Mouse (Mus musculus) forebrain, embryonic 11.5 days (tissue): ENCODE measurements at regions not wholly inside any gene's neighbourhood (a gene's known extent, or its start where the extent isn't known, plus 50 kb on each side); places are given as distances from the start of the nearest gene placed in this dataset.

ENCODE experiments used
- ATAC-seq: fragments of 200-750 bp; cut with Nextera tagmentation; replicated peaks from 2 replicates; pipeline ENCODE4 v1.8.0; 2017; ENCODE audit warnings: moderate TSS enrichment; ENCODE audit not compliant: low FRiP score
- DNase-seq: peaks from one replicate; pipeline ENCODE4 v3.0.0-alpha.2; 2017; ENCODE audit warnings: low spot score
- H3K27ac ChIP-seq: fragments of 300-500 bp; sonication (generic); 2 replicates; pipeline ENCODE4 v1.5.1; 2014; ENCODE audit warnings: low read depth, low read length
- H3K27me3 ChIP-seq: fragments of 300-500 bp; sonication (generic); 2 replicates; pipeline ENCODE4 v1.6.1; 2014; ENCODE audit warnings: mild to moderate bottlenecking, low read length, mixed read lengths; ENCODE audit not compliant: control insufficient read depth, insufficient read depth
- H3K36me3 ChIP-seq: fragments of 300-500 bp; sonication (generic); 2 replicates; pipeline ENCODE4 v1.6.1; 2014; ENCODE audit warnings: mild to moderate bottlenecking, low read length, moderate library complexity, mixed read lengths; ENCODE audit not compliant: control insufficient read depth, insufficient read depth
- H3K4me1 ChIP-seq: fragments of 300-500 bp; sonication (generic); replicated peaks from 2 replicates; pipeline ENCODE4 v1.6.1; 2014; ENCODE audit warnings: low read length, mixed read lengths; ENCODE audit not compliant: control insufficient read depth, insufficient read depth
- H3K4me2 ChIP-seq: fragments of 300-500 bp; sonication (generic); 2 replicates; pipeline ENCODE4 v1.6.1; 2014; ENCODE audit warnings: low read depth, mild to moderate bottlenecking, low read length, moderate library complexity, mixed read lengths; ENCODE audit not compliant: severe bottlenecking
- H3K4me3 ChIP-seq: fragments of 300-500 bp; sonication (generic); 2 replicates; pipeline ENCODE4 v1.5.1; 2014; ENCODE audit warnings: low read depth, low read length
- H3K9ac ChIP-seq: fragments of 300-500 bp; sonication (generic); 2 replicates; pipeline ENCODE4 v1.6.1; 2014; ENCODE audit warnings: low read length
- H3K9me3 ChIP-seq: fragments of 300-500 bp; sonication (generic); 2 replicates; pipeline ENCODE4 v1.6.1; 2016; ENCODE audit warnings: low read length, mixed read lengths; ENCODE audit not compliant: control insufficient read depth
- WGBS: fragments of 180-500 bp; shearing (Covaris S2); extraction: QIAGEN DNeasy Blood & Tissue Kit; methylation state at CpG from one replicate; pipeline ENCODE4 v1.1.7; 2014; 5-methylcytosine and 5-hydroxymethylcytosine counted together

- DNase-seq (no peak), ATAC-seq (no peak)
- no peak overlapping the region for H3K27ac ChIP-seq
- no peak overlapping the region for H3K4me3 ChIP-seq
- H3K27me3 ChIP-seq, result no peaks in the 10 kb centered on the region
- H3K9me3 ChIP-seq, result no peaks in the 10 kb centered on the region
- no peak overlapping the region for H3K4me2 ChIP-seq
- H3K4me1 ChIP-seq, result no peaks in the 10 kb centered on the region
- WGBS, result 86% methylated on average over 9 of the region's 9 CpGs
- no peaks in the 10 kb centered on the region for H3K36me3 ChIP-seq
- no peak overlapping the region for H3K9ac ChIP-seq
Measured at GRCm38 (mm10) chr3:52685434-52686181, 331.4 kb downstream of the Cog6 start.

- H3K9me3 ChIP-seq, result peaks cover 3% of the 10 kb centered on the region; the same call in 1 of the 2 replicates
- H3K9ac ChIP-seq, result no peak overlapping the region
- no peak for DNase-seq
- H3K36me3 ChIP-seq, result no peaks in the 10 kb centered on the region
- H3K4me1 ChIP-seq, result no peaks in the 10 kb centered on the region
- WGBS, result 33% methylated on average over 3 of the region's 3 CpGs
- no peaks in the 10 kb centered on the region for H3K27me3 ChIP-seq
- ATAC-seq, result no peak
- H3K4me3 ChIP-seq, result no peak overlapping the region
- no peak overlapping the region for H3K4me2 ChIP-seq
- H3K27ac ChIP-seq, result no peak overlapping the region
Measured at GRCm38 (mm10) chr3:52680824-52681388, 336.1 kb downstream of the Cog6 start.

- no peak overlapping the region for H3K4me2 ChIP-seq
- no peak for DNase-seq
- 95% methylated on average over 14 of the region's 14 CpGs for WGBS
- H3K36me3 ChIP-seq, result no peaks in the 10 kb centered on the region
- H3K27ac ChIP-seq, result no peak overlapping the region
- no peaks in the 10 kb centered on the region for H3K27me3 ChIP-seq
- H3K4me3 ChIP-seq, result no peak overlapping the region
- no peak overlapping the region for H3K9ac ChIP-seq
- ATAC-seq, result no peak
- no peaks in the 10 kb centered on the region for H3K4me1 ChIP-seq
- peaks cover 3% of the 10 kb centered on the region; the same call in 1 of the 2 replicates for H3K9me3 ChIP-seq
Measured at GRCm38 (mm10) chr3:52676886-52677670, 340.0 kb downstream of the Cog6 start.

- Histone ChIP-seq H3K9me3 (no peaks in the 10 kb centered on the region), H3K27ac (no peak overlapping the region), H3K36me3 (no peaks in the 10 kb centered on the region), H3K4me2 (no peak overlapping the region), H3K4me3 (no peak overlapping the region), H3K4me1 (no peaks in the 10 kb centered on the region), H3K9ac (no peak overlapping the region), H3K27me3 (no peaks in the 10 kb centered on the region)
- WGBS, result 96% methylated on average over 8 of the region's 8 CpGs
- DNase-seq (no peak), ATAC-seq (no peak)
Measured at GRCm38 (mm10) chr3:52670628-52671028, 346.4 kb downstream of the Cog6 start.

GRCm38 (mm10) chr3:52663161-52663602, 353.9 kb downstream of the Cog6 start:
- Histone ChIP-seq H3K27me3 (no peaks in the 10 kb centered on the region), H3K9me3 (no peaks in the 10 kb centered on the region), H3K27ac (no peak overlapping the region), H3K9ac (no peak overlapping the region), H3K36me3 (no peaks in the 10 kb centered on the region), H3K4me2 (no peak overlapping the region), H3K4me3 (no peak overlapping the region), H3K4me1 (peaks cover 2% of the 10 kb centered on the region; the same call in 1 of the 2 replicates)
- WGBS, result 48% methylated on average over 5 of the region's 5 CpGs
- no peak for DNase-seq
- ATAC-seq, result no peak

- H3K4me1 ChIP-seq, result peaks cover 2% of the 10 kb centered on the region; the same call in 1 of the 2 replicates
- DNase-seq, result no peak
- no peak overlapping the region for H3K4me2 ChIP-seq
- no peak overlapping the region for H3K4me3 ChIP-seq
- H3K27ac ChIP-seq, result no peak overlapping the region
- H3K27me3 ChIP-seq, result no peaks in the 10 kb centered on the region
- H3K9ac ChIP-seq, result no peak overlapping the region
- no peaks in the 10 kb centered on the region for H3K9me3 ChIP-seq
- ATAC-seq, result no peak
- WGBS, result 89% methylated on average over 15 of the region's 15 CpGs
- no peaks in the 10 kb centered on the region for H3K36me3 ChIP-seq
Measured at GRCm38 (mm10) chr3:52662164-52662908, 354.7 kb downstream of the Cog6 start.

- Histone ChIP-seq H3K4me2 (no peak overlapping the region), H3K36me3 (no peaks in the 10 kb centered on the region), H3K27ac (no peak overlapping the region), H3K4me1 (no peaks in the 10 kb centered on the region), H3K9me3 (no peaks in the 10 kb centered on the region), H3K9ac (no peak overlapping the region), H3K27me3 (no peaks in the 10 kb centered on the region), H3K4me3 (no peak overlapping the region)
- DNase-seq (no peak), ATAC-seq (no peak)
- WGBS, result 82% methylated on average over 5 of the region's 5 CpGs
Measured at GRCm38 (mm10) chr3:52653006-52653405, 364.0 kb downstream of the Cog6 start.

- Histone ChIP-seq H3K9me3 (no peaks in the 10 kb centered on the region), H3K9ac (no peak overlapping the region), H3K4me3 (no peak overlapping the region), H3K27ac (no peak overlapping the region), H3K4me1 (no peaks in the 10 kb centered on the region), H3K27me3 (no peaks in the 10 kb centered on the region), H3K36me3 (no peaks in the 10 kb centered on the region), H3K4me2 (no peak overlapping the region)
- WGBS, result 89% methylated on average over 2 of the region's 2 CpGs
- DNase-seq, result no peak
- no peak for ATAC-seq
Measured at GRCm38 (mm10) chr3:52652476-52652870, 364.6 kb downstream of the Cog6 start.
